Mouse (Mus musculus): ENCODE results near the gene Ap1g1.

Gene Ap1g1

GRCm38 (mm10) chr8:109873800-109874199, 95.4 kb downstream of the Ap1g1 start:
- ChIA-PET POLR2A (interaction anchor here in 2 of 4 experiments (0.5 to 0.9 kb wide), 7 partner anchors 12 to 245 kb away, joined by 3 to 4 read pairs (median 3); no protein-coding TSS in a partner anchor), CTCF (interaction anchor here in 1 of 4 experiments (0.7 kb wide), 1 partner anchor 9 kb away, joined by 3 read pairs; no protein-coding TSS in a partner anchor)

- CTCF ChIA-PET, result no interaction called here
- POLR2A ChIA-PET, result interaction anchor here in 2 of 4 experiments (1.1 to 2.0 kb wide), 2 partner anchors 10 to 16 kb away, joined by 4 read pairs; no protein-coding TSS in a partner anchor
Measured at GRCm38 (mm10) chr8:109880012-109880662, 101.8 kb downstream of the Ap1g1 start.

DNA sequence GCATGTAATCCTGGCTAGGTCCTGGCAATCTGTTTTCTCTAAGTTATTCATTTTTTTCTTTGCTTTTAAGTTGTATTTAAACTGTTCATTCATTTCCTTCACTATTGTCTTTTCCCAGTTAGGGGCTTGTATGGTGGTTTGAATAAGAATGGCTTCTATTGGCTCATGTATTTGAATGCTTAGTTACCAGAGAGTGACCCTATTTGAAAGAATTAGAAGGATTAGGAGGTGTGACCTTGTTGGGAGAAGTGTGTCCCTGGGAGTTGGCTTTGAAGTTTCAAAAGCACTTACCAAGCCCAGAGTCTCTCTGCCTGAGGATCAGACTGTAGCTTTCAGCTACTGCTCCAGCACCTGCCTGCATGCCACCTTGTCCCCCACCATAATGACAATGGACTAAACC, 106.9 kb downstream of the Ap1g1 start:
- ChIA-PET CTCF (interaction anchor here in 2 of 4 experiments (0.5 to 1.0 kb wide), 2 partner anchors 17 to 319 kb away, joined by 3 to 4 read pairs; no protein-coding TSS in a partner anchor), POLR2A (interaction anchor here in 3 of 4 experiments (0.6 to 2.4 kb wide), 7 partner anchors 11 to 638 kb away, joined by 3 to 8 read pairs (median 3); partner anchors contain the start of gene Phlpp2 (in 1 of the 3))

- CTCF ChIA-PET, result no interaction called here
- POLR2A ChIA-PET, result interaction anchor here in 1 of 4 experiments (1.1 kb wide), 1 partner anchor 14 kb away, joined by 3 read pairs; no protein-coding TSS in a partner anchor
Measured at GRCm38 (mm10) chr8:109889211-109889610, 110.9 kb downstream of the Ap1g1 start.

GRCm38 (mm10) chr8:109890794-109891585, 112.6 kb downstream of the Ap1g1 start:
- ChIA-PET POLR2A (interaction anchor here in 2 of 4 experiments (0.7 to 2.1 kb wide), 4 partner anchors 14 to 23 kb away, joined by 3 to 7 read pairs (median 3); partner anchors contain the start of gene Phlpp2 (in 1 of the 2)), CTCF (interaction anchor here in 2 of 4 experiments (0.6 kb wide), 2 partner anchors 191 to 553 kb away, joined by 3 to 5 read pairs; no protein-coding TSS in a partner anchor)

- ChIA-PET CTCF (no interaction called here), POLR2A (interaction anchor here in 1 of 4 experiments (1.1 to 1.2 kb wide), 2 partner anchors 14 to 16 kb away, joined by 3 read pairs; no protein-coding TSS in a partner anchor)
Measured at GRCm38 (mm10) chr8:109894636-109895035, 116.3 kb downstream of the Ap1g1 start.

GRCm38 (mm10) chr8:109895355-109895754, 117.0 kb downstream of the Ap1g1 start:
- ChIA-PET POLR2A (interaction anchor here in 1 of 4 experiments (0.7 kb wide), 1 partner anchor 105 kb away, joined by 3 read pairs; no protein-coding TSS in a partner anchor), CTCF (no interaction called here)

DNA sequence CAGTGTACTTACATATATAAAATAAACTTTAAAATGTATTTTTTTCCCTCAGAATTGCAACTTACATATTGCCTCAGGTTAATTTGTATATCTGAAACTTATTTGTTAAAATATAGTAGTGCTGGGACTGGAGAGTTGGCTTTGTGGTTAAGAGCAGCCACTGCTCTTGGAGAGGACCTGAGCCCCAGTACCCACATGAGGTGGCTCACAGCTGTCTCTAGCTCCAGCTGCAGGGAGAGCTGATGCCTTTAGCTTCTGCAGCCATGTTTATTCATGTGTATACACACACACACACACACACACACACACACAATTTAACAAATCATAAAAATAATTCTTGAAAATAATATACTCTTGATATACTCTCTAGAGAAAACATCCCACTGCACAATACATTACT, 124.0 kb downstream of the Ap1g1 start:
- POLR2A ChIA-PET, result interaction anchor here in 1 of 4 experiments (0.9 kb wide), 1 partner anchor 13 kb away, joined by 3 read pairs; no protein-coding TSS in a partner anchor
- CTCF ChIA-PET, result interaction anchor here in 1 of 4 experiments (1.2 kb wide), 1 partner anchor 49 kb away, joined by 3 read pairs; no protein-coding TSS in a partner anchor

- POLR2A ChIA-PET, result interaction anchor here in 2 of 4 experiments (0.7 to 1.0 kb wide), 2 partner anchors 12 to 937 kb away, joined by 3 read pairs; no protein-coding TSS in a partner anchor
- CTCF ChIA-PET, result no interaction called here
Measured at GRCm38 (mm10) chr8:109903909-109904469, 125.6 kb downstream of the Ap1g1 start.

GRCm38 (mm10) chr8:109904928-109905668, 126.7 kb downstream of the Ap1g1 start:
- CTCF ChIA-PET, result no interaction called here

GRCm38 (mm10) chr8:109906907-109907306, 128.6 kb downstream of the Ap1g1 start:
- POLR2A ChIA-PET, result interaction anchor here in 1 of 4 experiments (0.5 kb wide), 1 partner anchor 126 kb away, joined by 3 read pairs; no protein-coding TSS in a partner anchor
- CTCF ChIA-PET, result no interaction called here

More at GRCm38 (mm10) chr8:109904928-109905668, 126.7 kb downstream of the Ap1g1 start:
- POLR2A ChIA-PET, result interaction anchor here in 1 of 4 experiments (0.7 kb wide), 1 partner anchor 936 kb away, joined by 3 read pairs; no protein-coding TSS in a partner anchor

GRCm38 (mm10) chr8:109907376-109907775, 129.0 kb downstream of the Ap1g1 start:
- ChIA-PET POLR2A (interaction anchor here in 1 of 4 experiments (0.6 kb wide), 1 partner anchor 649 kb away, joined by 3 read pairs; no protein-coding TSS in a partner anchor), CTCF (interaction anchor here in 1 of 4 experiments (0.7 kb wide), 1 partner anchor 132 kb away, joined by 3 read pairs; no protein-coding TSS in a partner anchor)

Data from embryonic stem cell, embryonic (primary cell).